Mouse (Mus musculus): ENCODE measurements around the gene Lrig1.

- TF ChIP-seq CTCF (IDR thresholded peaks at IDR 0.05; ENCODE audit: control insufficient read depth, insufficient read depth, low read length) (no peak), POLR2A (IDR thresholded peaks at IDR 0.05; ENCODE audit: borderline replicate concordance, control insufficient read depth, low read depth, low read length) (no peak)
These were observed 107.7 kb downstream of the Lrig1 start for GRCm38 (mm10) chr6:94592243-94592642.

Data from bone marrow, adult 2 months (tissue).